7 mouse cellular contexts compared by ENCODE assay signal in genomic region chr19:7421602-7422591, GRCm38 (mm10). TPM values are rescaled to one million over a fixed set of nuclear protein-coding genes. Genes with fewer than 3 reads are reported as not detected.
DNase-seq lines count a peak whose midpoint lies in the region; ATAC-seq and TF ChIP-seq lines count a peak whose summit lies in the region.

No protein-coding gene starts in this region.

- 0 out of 2 replicates have a peak, but pooled peaks have one; percentile 2 for ATAC-seq in intestine, embryonic 16.5 days
- ATAC-seq in limb, embryonic 12.5 days (ENCODE audit: insufficient number of reproducible peaks, insufficient read depth, low FRiP score, low TSS enrichment, low read depth), result peak; percentile 40; the same call in 1 of the 2 replicates
- peak; percentile 14 for ATAC-seq in midbrain, postnatal 0 days (ENCODE audit: low FRiP score)

- H3K27ac ChIP-seq in cortical plate, adult 2 months (ENCODE audit: insufficient read depth, low read length), result no peak overlapping the region
- H3K27ac ChIP-seq in intestine, embryonic 16.5 days (ENCODE audit: low read length), result peak overlapping the region; percentile 45
- H3K27ac ChIP-seq in limb, embryonic 12.5 days, result peak overlapping the region; percentile 62
- peak overlapping the region; percentile 74 for H3K27ac ChIP-seq in midbrain, postnatal 0 days (ENCODE audit: low read depth, low read length)

- no peak for TF ChIP-seq CTCF in cortical plate, adult 2 months (IDR thresholded peaks at IDR 0.05; ENCODE audit: extremely low read depth, insufficient read depth, low read length)
- TF ChIP-seq CTCF in midbrain, postnatal 0 days (IDR thresholded peaks at IDR 0.05), result 0 out of 2 replicates have a peak, but pooled peaks have one; percentile 1

- H3K27me3 ChIP-seq in intestine, embryonic 16.5 days (replicated peaks; ENCODE audit: control insufficient read depth, insufficient read depth, low read length), result no peaks in the 10 kb centered on the region
- no peaks in the 10 kb centered on the region for H3K27me3 ChIP-seq in limb, embryonic 12.5 days
- no peaks in the 10 kb centered on the region for H3K27me3 ChIP-seq in midbrain, postnatal 0 days (ENCODE audit: insufficient read depth, low read length)

- peak; percentile 64 to 81 for DNase-seq in adrenal gland, postnatal 36 days
- peak; percentile 54 for DNase-seq in gastrocnemius, postnatal 10 days
- DNase-seq in midbrain, postnatal 0 days (ENCODE audit: low spot score), result peak; percentile 72
- DNase-seq in testis, postnatal 10 days (ENCODE audit: low spot score), result peak; percentile 79

- H3K36me3 ChIP-seq in intestine, embryonic 16.5 days (ENCODE audit: control insufficient read depth, insufficient read depth, low read length), result peaks cover 12% of the 10 kb centered on the region
- H3K36me3 ChIP-seq in limb, embryonic 12.5 days, result peaks cover 75% of the 10 kb centered on the region
- peaks cover 4% of the 10 kb centered on the region for H3K36me3 ChIP-seq in midbrain, postnatal 0 days (ENCODE audit: insufficient read depth, low read length)

- H3K4me1 ChIP-seq in cortical plate, adult 2 months (ENCODE audit: control insufficient read depth, insufficient read depth, low read length), result peaks cover 3% of the 10 kb centered on the region
- peaks cover 65% of the 10 kb centered on the region for H3K4me1 ChIP-seq in intestine, embryonic 16.5 days (ENCODE audit: control insufficient read depth, insufficient read depth, low read length)
- H3K4me1 ChIP-seq in limb, embryonic 12.5 days (replicated peaks), result peaks cover 62% of the 10 kb centered on the region
- peaks cover 16% of the 10 kb centered on the region for H3K4me1 ChIP-seq in midbrain, postnatal 0 days (ENCODE audit: insufficient read depth, low read length)

- no peaks in the 10 kb centered on the region for H3K9me3 ChIP-seq in intestine, embryonic 16.5 days (ENCODE audit: control insufficient read depth, low read length)
- H3K9me3 ChIP-seq in limb, embryonic 12.5 days, result no peaks in the 10 kb centered on the region
- H3K9me3 ChIP-seq in midbrain, postnatal 0 days (ENCODE audit: low read length), result no peaks in the 10 kb centered on the region

- peak overlapping the region; percentile 35 for H3K4me2 ChIP-seq in intestine, embryonic 16.5 days (ENCODE audit: low read depth, low read length)
- peak overlapping the region; percentile 52 for H3K4me2 ChIP-seq in limb, embryonic 12.5 days
- H3K4me2 ChIP-seq in midbrain, postnatal 0 days (ENCODE audit: low read depth, low read length, poor library complexity, severe bottlenecking), result peak overlapping the region; percentile 50

- H3K9ac ChIP-seq in intestine, embryonic 16.5 days (ENCODE audit: low read depth, low read length), result peak overlapping the region; percentile 30
- H3K9ac ChIP-seq in limb, embryonic 12.5 days (replicated peaks), result peak overlapping the region; percentile 59
- H3K9ac ChIP-seq in midbrain, postnatal 0 days (replicated peaks; ENCODE audit: low read length, poor library complexity, severe bottlenecking), result peak overlapping the region; percentile 64

- H3K4me3 ChIP-seq in cortical plate, adult 2 months (ENCODE audit: insufficient read depth, low read length), result peak overlapping the region; percentile 26
- no peak overlapping the region for H3K4me3 ChIP-seq in intestine, embryonic 16.5 days (ENCODE audit: low read length)
- peak overlapping the region; percentile 21 for H3K4me3 ChIP-seq in limb, embryonic 12.5 days (replicated peaks)
- H3K4me3 ChIP-seq in midbrain, postnatal 0 days (ENCODE audit: low read depth, low read length), result peak overlapping the region; percentile 37

- peak; percentile 53; the same call in 1 of the 2 replicates for TF ChIP-seq POLR2A in cortical plate, adult 2 months (IDR thresholded peaks at IDR 0.05; ENCODE audit: extremely low read depth, insufficient read depth, low read length)

- WGBS in intestine, embryonic 16.5 days, result 33% methylated on average over 48 of the region's 48 CpGs
- 9% methylated on average over 48 of the region's 48 CpGs for WGBS in limb, embryonic 12.5 days
- WGBS in midbrain, postnatal 0 days, result 12% methylated on average over 45 of the region's 48 CpGs

RNA-seq across cellular contexts. Expression of gene 2700081O15Rik, which starts 4.5 kb away (rescaled TPM):
- total RNA-seq in adrenal gland, postnatal 36 days (2021), result 10 to 100 TPM; 22.0 to 23.7 TPM
- polyA plus RNA-seq in cortical plate, adult 2 months (2012; rRNA removed), result 26.7 and 32.9 TPM in 2 replicates
- 10 to 100 TPM; 14.6 to 22.1 TPM for total RNA-seq in gastrocnemius, postnatal 10 days (2021)
- polyA plus RNA-seq in intestine, embryonic 16.5 days (2015; fragmentation: Nextera tagmentation; extraction: Ambion mirVana), result 3.1 and 3.2 TPM in 2 replicates
- 11.0 and 12.0 TPM in 2 replicates for polyA plus RNA-seq in limb, embryonic 12.5 days (2016; fragmentation: Nextera tagmentation; extraction: Ambion mirVana)
- 108 and 112 TPM in 2 replicates for total RNA-seq in midbrain, postnatal 0 days (2014; rRNA removed)
- 7.6 and 8.1 TPM in 2 replicates for polyA plus RNA-seq in midbrain, postnatal 0 days (2015; fragmentation: Nextera tagmentation; extraction: Ambion mirVana)

RNA-seq across cellular contexts. Expression of gene Spindoc, which starts 39.1 kb away (rescaled TPM):
- 10 to 100 TPM; 20.4 to 23.8 TPM for total RNA-seq in adrenal gland, postnatal 36 days (2021)
- 22.6 and 22.8 TPM in 2 replicates for polyA plus RNA-seq in cortical plate, adult 2 months (2012; rRNA removed)
- 10 to 100 TPM; 11.8 to 17.2 TPM for total RNA-seq in gastrocnemius, postnatal 10 days (2021)
- 17.4 and 18.2 TPM in 2 replicates for polyA plus RNA-seq in intestine, embryonic 16.5 days (2015; fragmentation: Nextera tagmentation; extraction: Ambion mirVana)
- 41.2 and 45.1 TPM in 2 replicates for polyA plus RNA-seq in limb, embryonic 12.5 days (2016; fragmentation: Nextera tagmentation; extraction: Ambion mirVana)
- total RNA-seq in midbrain, postnatal 0 days (2014; rRNA removed), result 35.2 and 38.8 TPM in 2 replicates
- polyA plus RNA-seq in midbrain, postnatal 0 days (2015; fragmentation: Nextera tagmentation; extraction: Ambion mirVana), result 19.2 and 19.8 TPM in 2 replicates
